In genomic region chr4:136893691-136894543, GRCm38 (mm10) we compare ENCODE assay signal across 8 mouse cellular contexts. TPM values are rescaled to one million over a fixed set of nuclear protein-coding genes. Genes with fewer than 3 reads are reported as not detected.
A peak's percentile ranks its signal among the peaks of the same experiment; 100 is the strongest.
DNase-seq lines count a peak whose midpoint lies in the region; ATAC-seq lines count a peak whose summit lies in the region.

No protein-coding gene starts in this region.

- H3K9ac ChIP-seq in heart, embryonic 12.5 days = no peak overlapping the region
- no peak overlapping the region; the same call in 1 of the 2 replicates for H3K9ac ChIP-seq in hindbrain, embryonic 16.5 days (ENCODE audit: low read depth, low read length)
- no peak overlapping the region for H3K9ac ChIP-seq in limb, embryonic 13.5 days

- DNase-seq in heart, postnatal 4 days = peak; percentile 56
- peak; percentile 46 for DNase-seq in Muller cell, postnatal 12 days (ENCODE audit: inconsistent ontology term)
- peak; percentile 70 for DNase-seq in embryo, embryonic 10.5 days (ENCODE audit: low spot score)
- DNase-seq in right cerebral cortex, postnatal 4 days = peak; percentile 74
- DNase-seq in spleen, postnatal 14 days (ENCODE audit: low spot score in 2 of 2) = no peak

- H3K4me2 ChIP-seq in heart, embryonic 12.5 days = no peak overlapping the region
- no peak overlapping the region for H3K4me2 ChIP-seq in hindbrain, embryonic 16.5 days (ENCODE audit: low read length)
- H3K4me2 ChIP-seq in limb, embryonic 13.5 days (replicated peaks) = no peak overlapping the region

- 8% methylated on average over 9 of the region's 9 CpGs for WGBS in heart, embryonic 12.5 days
- 2% methylated on average over 9 of the region's 9 CpGs for WGBS in hindbrain, embryonic 16.5 days
- 5% methylated on average over 9 of the region's 9 CpGs for WGBS in limb, embryonic 13.5 days

- no peak overlapping the region for H3K27ac ChIP-seq in heart, embryonic 12.5 days (ENCODE audit: poor library complexity, severe bottlenecking)
- H3K27ac ChIP-seq in hindbrain, embryonic 16.5 days (ENCODE audit: low read depth, low read length) = no peak overlapping the region
- no peak overlapping the region for H3K27ac ChIP-seq in limb, embryonic 13.5 days

- H3K9me3 ChIP-seq in heart, embryonic 12.5 days (replicated peaks) = no peaks in the 10 kb centered on the region
- H3K9me3 ChIP-seq in hindbrain, embryonic 16.5 days (ENCODE audit: control insufficient read depth, low read length) = no peaks in the 10 kb centered on the region
- H3K9me3 ChIP-seq in limb, embryonic 13.5 days = no peaks in the 10 kb centered on the region

- no peaks in the 10 kb centered on the region for H3K36me3 ChIP-seq in heart, embryonic 12.5 days
- H3K36me3 ChIP-seq in hindbrain, embryonic 16.5 days (ENCODE audit: control insufficient read depth, insufficient read depth, low read length) = no peaks in the 10 kb centered on the region
- no peaks in the 10 kb centered on the region for H3K36me3 ChIP-seq in limb, embryonic 13.5 days

- no peak overlapping the region for H3K4me3 ChIP-seq in heart, embryonic 12.5 days
- H3K4me3 ChIP-seq in hindbrain, embryonic 16.5 days (ENCODE audit: low read length) = no peak overlapping the region
- H3K4me3 ChIP-seq in limb, embryonic 13.5 days = no peak overlapping the region

- H3K4me1 ChIP-seq in heart, embryonic 12.5 days (replicated peaks) = 0 out of 2 replicates have a peak, but pooled peaks cover 3% of the 10 kb centered on the region
- H3K4me1 ChIP-seq in hindbrain, embryonic 16.5 days (ENCODE audit: control insufficient read depth, insufficient read depth, low read depth, low read length) = no peaks in the 10 kb centered on the region
- 0 out of 2 replicates have a peak, but pooled peaks cover 9% of the 10 kb centered on the region for H3K4me1 ChIP-seq in limb, embryonic 13.5 days

- ATAC-seq in heart, embryonic 12.5 days (ENCODE audit: insufficient number of reproducible peaks, low FRiP score) = no peak
- peak; percentile 90 for ATAC-seq in hindbrain, embryonic 16.5 days
- peak; percentile 32; the same call in 1 of the 2 replicates for ATAC-seq in limb, embryonic 13.5 days (ENCODE audit: low FRiP score, low read depth)

- peaks cover 94% of the 10 kb centered on the region for H3K27me3 ChIP-seq in heart, embryonic 12.5 days (replicated peaks)
- H3K27me3 ChIP-seq in hindbrain, embryonic 16.5 days (replicated peaks; ENCODE audit: control insufficient read depth, insufficient read depth, low read length) = peaks cover 12% of the 10 kb centered on the region; the same call in 1 of the 2 replicates
- H3K27me3 ChIP-seq in limb, embryonic 13.5 days = peaks cover 77% of the 10 kb centered on the region

RNA-seq across cellular contexts. Expression of gene C1qc, which starts 1.1 kb away (rescaled TPM):
- total RNA-seq in heart, postnatal 4 days (2021) = 10 to 100 TPM; 11.5 to 13.8 TPM
- 9.7 and 11.9 TPM in 2 replicates for polyA plus RNA-seq in heart, embryonic 12.5 days (2016; fragmentation: Nextera tagmentation; extraction: Ambion mirVana)
- polyA plus RNA-seq in hindbrain, embryonic 16.5 days (2015; fragmentation: Nextera tagmentation; extraction: Ambion mirVana) = 25.5 and 28.8 TPM in 2 replicates
- polyA plus RNA-seq in limb, embryonic 13.5 days (2015; fragmentation: Nextera tagmentation; extraction: Ambion mirVana) = 18.1 and 18.8 TPM in 2 replicates

RNA-seq across cellular contexts. Expression of gene C1qa, which starts 4.7 kb away (rescaled TPM):
- 10 to 100 TPM; 14.5 to 14.7 TPM for total RNA-seq in heart, postnatal 4 days (2021)
- 8.6 and 11.2 TPM in 2 replicates for polyA plus RNA-seq in heart, embryonic 12.5 days (2016; fragmentation: Nextera tagmentation; extraction: Ambion mirVana)
- polyA plus RNA-seq in hindbrain, embryonic 16.5 days (2015; fragmentation: Nextera tagmentation; extraction: Ambion mirVana) = 34.0 and 36.8 TPM in 2 replicates
- 20.5 and 23.0 TPM in 2 replicates for polyA plus RNA-seq in limb, embryonic 13.5 days (2015; fragmentation: Nextera tagmentation; extraction: Ambion mirVana)

RNA-seq across cellular contexts. Expression of gene C1qb, which starts 7.9 kb away (rescaled TPM):
- total RNA-seq in heart, postnatal 4 days (2021) = 10 to 100 TPM; 14.6 to 17.9 TPM
- polyA plus RNA-seq in heart, embryonic 12.5 days (2016; fragmentation: Nextera tagmentation; extraction: Ambion mirVana) = 18.8 and 19.3 TPM in 2 replicates
- 49.8 and 53.9 TPM in 2 replicates for polyA plus RNA-seq in hindbrain, embryonic 16.5 days (2015; fragmentation: Nextera tagmentation; extraction: Ambion mirVana)
- polyA plus RNA-seq in limb, embryonic 13.5 days (2015; fragmentation: Nextera tagmentation; extraction: Ambion mirVana) = 39.7 and 41.0 TPM in 2 replicates

RNA-seq across cellular contexts. Expression of gene Ephb2, which starts 58.1 kb away (rescaled TPM):
- total RNA-seq in heart, postnatal 4 days (2021) = 1 to 10 TPM; 1.9 to 2.3 TPM
- 1.5 and 2.1 TPM in 2 replicates for polyA plus RNA-seq in heart, embryonic 12.5 days (2016; fragmentation: Nextera tagmentation; extraction: Ambion mirVana)
- polyA plus RNA-seq in hindbrain, embryonic 16.5 days (2015; fragmentation: Nextera tagmentation; extraction: Ambion mirVana) = 7.8 and 10.1 TPM in 2 replicates
- polyA plus RNA-seq in limb, embryonic 13.5 days (2015; fragmentation: Nextera tagmentation; extraction: Ambion mirVana) = 10.3 and 10.9 TPM in 2 replicates

Comparison
In these comparisons a context has a peak if more than half of its experiments do, and no peak if none do; other contexts are left out.
1. DNase-seq: peak in heart, postnatal 4 days (single experiment), Muller cell, postnatal 12 days (single experiment), embryo, embryonic 10.5 days (single experiment) and right cerebral cortex, postnatal 4 days (single experiment); none in spleen, postnatal 14 days (0 of 2).